Mouse (Mus musculus) erythroblast, embryonic 14.5 days (primary cell): Measurements from ENCODE around the gene Zkscan2. TPM values are rescaled to one million over a fixed set of nuclear protein-coding genes. Genes with fewer than 3 reads are reported as not detected.

Experiments
- H3K27me3 ChIP-seq: 2 replicates; pipeline ENCODE4 v1.6.1; 2012; ENCODE audit warnings: inconsistent platforms; ENCODE audit not compliant: control insufficient read depth
- H3K36me3 ChIP-seq: 2 replicates; pipeline ENCODE4 v1.6.1; 2012; ENCODE audit warnings: mild to moderate bottlenecking, inconsistent platforms; ENCODE audit not compliant: control insufficient read depth
- H3K4me1 ChIP-seq: 2 replicates; pipeline ENCODE4 v1.6.1; 2012; ENCODE audit warnings: inconsistent platforms; ENCODE audit not compliant: control insufficient read depth
- H3K4me3 ChIP-seq: replicated peaks from 2 replicates; pipeline ENCODE3; 2012; ENCODE audit warnings: moderate library complexity, mild to moderate bottlenecking, inconsistent platforms
- H3K9me3 ChIP-seq: 2 replicates; pipeline ENCODE4 v1.6.1; 2012; ENCODE audit warnings: low read length, inconsistent platforms, mixed read lengths; ENCODE audit not compliant: control insufficient read depth
- GATA1 ChIP-seq: IDR thresholded peaks from 2 replicates; pipeline ENCODE4 v1.6.1; 2012; ENCODE audit warnings: low read length, inconsistent platforms, mixed read lengths
- TAL1 ChIP-seq: IDR thresholded peaks from 3 replicates; pipeline ENCODE4 v1.6.1; 2012; ENCODE audit warnings: low read length, inconsistent platforms, mixed read lengths
- polyA plus RNA-seq: library from polyadenylated mRNA; stranded (reverse); fragments of >175 nt; gene quantifications from 2 replicates; pipeline ENCODE4 v1.2.3, GENCODE M21; 2012

The Zkscan2 gene
- polyA plus RNA-seq, 1 experiment = not detected

DNA sequence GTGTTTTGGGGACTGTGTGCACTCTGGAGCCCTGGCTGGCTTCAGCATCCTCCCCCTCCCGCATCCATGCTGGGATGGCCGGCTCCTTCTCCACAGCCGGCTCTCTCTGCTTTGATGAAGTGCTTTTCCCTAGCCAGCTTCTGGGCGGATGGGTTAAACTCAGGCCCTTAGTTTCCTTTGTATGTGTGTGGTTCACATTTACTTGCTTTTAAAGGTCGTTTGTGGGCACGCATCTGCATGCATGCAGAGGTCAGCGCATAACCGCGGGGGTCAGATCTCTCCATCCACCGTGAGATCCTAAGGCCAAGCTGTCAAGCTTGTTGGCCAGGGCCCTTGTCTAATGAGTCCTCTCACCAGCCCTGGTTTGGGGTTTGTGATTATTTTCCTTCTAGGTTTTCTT is 50.6 kb downstream of the Zkscan2 start:
- Histone ChIP-seq H3K4me1 (peaks cover 23% of the 10 kb centered on the region), H3K27me3 (no peaks in the 10 kb centered on the region), H3K9me3 (no peaks in the 10 kb centered on the region), H3K36me3 (no peaks in the 10 kb centered on the region), H3K4me3 (no peak overlapping the region)
- TF ChIP-seq TAL1 = no peak
- TF ChIP-seq GATA1 = no peak

DNA sequence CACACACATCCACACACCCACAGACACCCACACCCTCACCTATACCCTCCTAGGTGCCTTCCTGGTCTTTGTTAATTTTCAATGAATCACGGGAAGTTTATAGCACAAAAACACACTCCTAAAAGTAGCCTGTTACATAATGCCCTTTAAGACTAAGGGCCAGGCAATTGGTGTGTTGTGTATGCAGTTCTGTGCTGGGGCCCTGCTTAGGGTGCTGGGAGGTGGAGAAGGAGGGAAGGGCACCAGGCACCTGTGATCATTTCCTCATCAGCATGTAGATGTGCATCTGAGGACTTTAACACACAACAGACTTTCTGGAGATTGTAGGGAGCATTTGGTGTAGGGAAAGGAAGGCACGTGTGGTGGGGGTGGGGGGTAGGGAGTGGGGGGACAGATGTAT is 51.5 kb downstream of the Zkscan2 start:
- no peaks in the 10 kb centered on the region for H3K27me3 ChIP-seq
- no peaks in the 10 kb centered on the region for H3K36me3 ChIP-seq
- H3K9me3 ChIP-seq = no peaks in the 10 kb centered on the region
- peaks cover 23% of the 10 kb centered on the region for H3K4me1 ChIP-seq
- TF ChIP-seq TAL1 (no peak), GATA1 (no peak)
- no peak overlapping the region for H3K4me3 ChIP-seq

DNA sequence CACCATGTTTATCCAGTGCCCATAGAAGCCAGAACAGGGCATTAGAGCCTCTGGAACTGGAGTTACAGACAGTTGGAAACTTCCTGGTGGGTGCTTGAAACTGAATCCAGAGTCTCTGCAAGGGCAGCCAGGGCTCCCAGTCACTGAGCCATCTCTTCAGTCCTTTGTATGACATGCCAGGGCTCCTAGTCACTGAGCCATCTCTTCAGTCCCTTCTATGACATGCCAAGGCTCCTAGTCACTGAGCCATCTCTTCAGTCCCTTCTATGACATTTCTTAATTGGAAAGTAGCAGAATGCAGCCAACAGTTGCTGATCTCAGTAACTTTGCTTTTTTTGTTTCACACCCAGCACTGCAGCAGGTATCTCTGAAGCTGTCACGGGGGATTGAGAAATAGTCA is 58.2 kb downstream of the Zkscan2 start:
- TF ChIP-seq TAL1 = no peak
- TF ChIP-seq GATA1 = no peak
- Histone ChIP-seq H3K4me3 (no peak overlapping the region), H3K9me3 (no peaks in the 10 kb centered on the region), H3K27me3 (peaks cover 2% of the 10 kb centered on the region; the same call in 1 of the 2 replicates), H3K36me3 (no peaks in the 10 kb centered on the region), H3K4me1 (no peaks in the 10 kb centered on the region)

DNA sequence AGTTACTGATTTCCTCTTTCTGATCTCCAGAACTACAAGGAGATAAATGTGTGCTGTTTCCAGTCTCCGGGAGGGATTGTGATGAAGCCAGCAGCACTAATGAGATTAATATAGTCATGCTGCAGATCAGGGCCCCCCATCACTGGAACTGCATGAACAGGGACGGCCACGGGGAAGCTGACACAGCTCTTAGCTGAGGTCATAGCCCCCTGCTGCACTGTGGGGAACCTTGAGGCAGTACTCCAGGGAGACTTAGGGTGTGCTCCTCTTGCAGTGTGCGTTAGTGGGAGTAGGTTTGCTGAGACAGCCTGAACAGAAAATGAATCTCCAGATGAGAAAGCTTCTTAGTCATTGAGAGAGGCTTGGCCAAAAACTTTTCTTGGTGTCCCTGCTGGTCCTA is 69.0 kb downstream of the Zkscan2 start:
- Histone ChIP-seq H3K4me1 (no peaks in the 10 kb centered on the region), H3K27me3 (no peaks in the 10 kb centered on the region), H3K9me3 (no peaks in the 10 kb centered on the region), H3K36me3 (peaks cover 18% of the 10 kb centered on the region), H3K4me3 (no peak overlapping the region)
- TF ChIP-seq GATA1 (no peak), TAL1 (no peak)

DNA sequence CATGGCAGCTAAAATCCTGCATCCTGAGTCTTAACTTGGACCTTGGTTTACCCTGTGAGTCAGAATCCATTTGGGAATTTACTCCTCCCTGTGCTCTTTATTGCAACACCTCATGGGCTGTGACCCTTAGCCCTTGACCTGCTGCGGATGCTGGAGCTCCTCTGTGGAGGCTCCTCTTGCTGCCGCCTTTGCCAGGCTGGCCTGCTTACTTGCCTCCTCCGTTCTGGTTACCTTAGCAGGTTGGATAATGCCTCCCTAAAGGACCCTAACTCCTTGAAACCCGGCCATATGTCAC is 69.9 kb downstream of the Zkscan2 start:
- Histone ChIP-seq H3K36me3 (peaks cover 23% of the 10 kb centered on the region), H3K9me3 (no peaks in the 10 kb centered on the region), H3K4me3 (no peak overlapping the region), H3K27me3 (no peaks in the 10 kb centered on the region), H3K4me1 (no peaks in the 10 kb centered on the region; the same call in 1 of the 2 replicates)
- no peak for TF ChIP-seq GATA1
- no peak for TF ChIP-seq TAL1

DNA sequence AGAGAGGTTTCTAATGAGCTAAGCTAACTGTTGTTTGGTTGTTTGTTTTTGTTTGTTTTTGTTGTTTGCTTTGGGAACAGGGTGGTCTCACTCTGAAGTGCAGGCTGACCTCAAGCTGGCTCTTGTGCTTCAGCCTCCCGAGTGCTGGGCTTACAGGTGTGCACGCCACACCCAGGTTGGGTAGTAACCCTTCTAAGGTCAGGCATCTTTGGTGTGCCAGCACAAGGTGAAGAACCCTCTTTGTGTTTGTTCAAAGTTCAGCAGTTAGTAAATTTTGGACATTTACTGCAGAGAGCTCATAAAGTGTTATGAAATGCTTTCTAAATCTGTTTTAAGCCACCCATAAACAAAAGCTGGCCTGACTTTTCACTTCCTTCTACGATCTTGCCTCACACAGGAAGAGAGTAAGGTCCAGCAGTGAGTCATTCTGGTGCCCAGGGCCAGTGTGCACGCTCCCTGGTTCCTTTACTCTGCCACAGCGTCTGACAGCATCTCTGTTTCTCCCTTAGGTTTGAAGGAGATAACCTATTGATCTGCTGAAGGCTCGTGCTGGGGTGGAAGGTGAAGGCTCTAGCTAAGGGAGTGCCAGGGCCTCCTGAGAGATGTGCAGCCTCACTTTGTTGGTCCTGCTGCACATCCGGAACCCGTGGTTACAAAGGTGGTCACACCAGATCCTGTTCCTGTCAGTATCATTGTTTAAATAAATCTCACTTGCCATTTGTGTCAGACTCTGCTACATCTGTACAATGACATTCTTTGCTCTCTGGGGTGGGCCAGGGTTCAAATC is 70.4 kb downstream of the Zkscan2 start:
- Histone ChIP-seq H3K4me3 (no peak overlapping the region), H3K9me3 (no peaks in the 10 kb centered on the region), H3K27me3 (no peaks in the 10 kb centered on the region), H3K36me3 (peaks cover 26% of the 10 kb centered on the region), H3K4me1 (no peaks in the 10 kb centered on the region; the same call in 1 of the 2 replicates)
- TF ChIP-seq TAL1 (no peak), GATA1 (no peak)

Other genes starting within 250 kb of the Zkscan2 start
- gene Lcmt1, start 130.7 kb downstream of the Zkscan2 start, polyA plus RNA-seq = 0.30 and 0.61 TPM in 2 replicates
- gene Arhgap17, start 130.5 kb downstream of the Zkscan2 start, polyA plus RNA-seq = 3.8 and 4.6 TPM in 2 replicates
- not detected in 2 replicates for gene Aqp8, start 38.2 kb downstream of the Zkscan2 start, polyA plus RNA-seq